ENCODE assay signal across 25 mouse cellular contexts in the genomic region with DNA sequence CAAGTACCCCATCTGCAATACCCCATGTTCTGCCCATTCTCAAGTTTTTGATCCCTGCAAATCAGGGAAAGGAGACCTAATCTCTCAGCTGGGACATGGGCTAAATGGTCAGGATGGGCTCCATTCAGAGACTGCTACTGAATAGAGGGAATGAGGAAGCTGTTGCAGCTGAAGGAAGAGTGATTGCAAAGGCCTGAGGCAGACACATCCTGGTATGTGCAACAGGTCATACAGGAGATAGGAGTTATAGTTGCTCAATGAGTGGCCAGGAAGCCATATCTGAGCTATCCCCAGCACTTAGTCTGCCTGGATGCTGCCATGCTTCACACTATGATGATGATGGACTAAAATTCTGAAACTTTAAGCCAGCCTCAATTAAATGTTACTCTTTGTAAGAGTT.
"Had no signal": no experiment of that assay in that cellular context is flagged by ENCODE, and none has a peak within 500 bp of the region (broad histone marks: within the 10 kb centered on the region; RNA-seq: fewer than 3 reads in every experiment).

No protein-coding gene starts in this region.

- H3K4me1 ChIP-seq: hindbrain, embryonic 12.5 days; liver, embryonic 13.5 days; liver, embryonic 15.5 days had no signal

- ATAC-seq: hindbrain, embryonic 16.5 days; inflammation-experienced regulatory T-cells, adult 6 months; intestine, embryonic 16.5 days had no signal

- H3K4me2 ChIP-seq: heart, embryonic 12.5 days; hindbrain, embryonic 12.5 days; hindbrain, embryonic 14.5 days; limb, embryonic 12.5 days; liver, embryonic 11.5 days; liver, embryonic 13.5 days; liver, embryonic 15.5 days had no signal

- H3K9ac ChIP-seq: heart, embryonic 12.5 days; hindbrain, embryonic 12.5 days; hindbrain, embryonic 14.5 days; limb, embryonic 12.5 days; liver, embryonic 13.5 days; liver, embryonic 15.5 days had no signal

- DNase-seq: gastrocnemius, postnatal 14 days; gastrocnemius, postnatal 36 days; heart, postnatal 14 days; heart, postnatal 36 days; kidney, adult 18-20 months; kidney, adult 8-10 months; kidney, postnatal 10 days; kidney, postnatal 25 days; kidney, postnatal 4 days; liver; liver, embryonic 13.5 days had no signal

- H3K9me3 ChIP-seq: heart, embryonic 10.5 days; heart, embryonic 12.5 days; hindbrain, embryonic 10.5 days; hindbrain, embryonic 12.5 days; limb, embryonic 10.5 days; limb, embryonic 12.5 days; liver, embryonic 13.5 days; liver, embryonic 15.5 days had no signal

- H3K27ac ChIP-seq: heart, embryonic 10.5 days; hindbrain, embryonic 10.5 days; hindbrain, embryonic 12.5 days; hindbrain, embryonic 14.5 days; layer of hippocampus, adult 2 months; left cerebral cortex, adult 2 months; limb, embryonic 10.5 days; limb, embryonic 12.5 days; liver, embryonic 13.5 days; liver, embryonic 15.5 days had no signal

- H3K36me3 ChIP-seq: heart, embryonic 10.5 days; heart, embryonic 12.5 days; hindbrain, embryonic 10.5 days; hindbrain, embryonic 12.5 days; limb, embryonic 10.5 days; limb, embryonic 12.5 days; liver, embryonic 13.5 days; liver, embryonic 15.5 days had no signal

- H3K27me3 ChIP-seq: heart, embryonic 12.5 days; hindbrain, embryonic 12.5 days; limb, embryonic 12.5 days; liver, embryonic 13.5 days; liver, embryonic 15.5 days had no signal

- H3K4me3 ChIP-seq: heart, embryonic 10.5 days; heart, embryonic 12.5 days; hindbrain, embryonic 10.5 days; hindbrain, embryonic 12.5 days; layer of hippocampus, adult 2 months; left cerebral cortex, adult 2 months; limb, embryonic 10.5 days; limb, embryonic 12.5 days; liver, embryonic 13.5 days; liver, embryonic 15.5 days had no signal
